Comparison of ENCODE assay signal across 21 mouse cellular contexts in the genomic region with DNA sequence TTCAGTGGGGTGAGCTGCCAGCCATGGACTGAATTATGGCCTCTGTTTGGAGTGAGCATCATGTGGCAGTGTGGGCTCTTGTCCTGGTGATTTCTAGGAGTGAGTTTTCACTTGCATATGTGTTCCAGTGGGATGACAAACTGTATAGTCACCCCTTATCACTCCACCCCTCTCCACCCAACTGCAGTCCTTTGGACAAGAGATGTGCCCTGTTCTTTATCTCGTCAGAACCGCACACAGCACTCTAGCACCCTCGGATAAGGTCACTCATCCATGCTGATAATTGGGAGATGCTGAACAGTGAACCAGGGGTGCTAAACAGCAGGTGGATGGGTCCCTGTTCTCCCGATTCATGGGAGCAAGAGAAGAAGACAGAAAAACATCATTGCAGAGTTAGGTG. TPM values are rescaled to one million over a fixed set of nuclear protein-coding genes. Genes with fewer than 3 reads are reported as not detected.
DNase-seq lines count a peak whose midpoint lies in the region; ATAC-seq and TF ChIP-seq lines count a peak whose summit lies in the region.
"Had no signal": no experiment of that assay in that cellular context is flagged by ENCODE, and none has a peak within 500 bp of the region (broad histone marks: within the 10 kb centered on the region; RNA-seq: fewer than 3 reads in every experiment).

No protein-coding gene starts in this region.

- H3K9ac ChIP-seq in liver, embryonic 11.5 days (ENCODE audit: low read depth, low read length), result no peak overlapping the region
- H3K9ac ChIP-seq in liver, postnatal 0 days (replicated peaks), result 0 out of 2 replicates have a peak overlapping the region, but pooled peaks have one; percentile 6
- H3K9ac ChIP-seq: forebrain, embryonic 12.5 days; hindbrain, embryonic 13.5 days; midbrain, embryonic 12.5 days had no signal

- H3K36me3 ChIP-seq in heart, embryonic 10.5 days, result peaks cover 4% of the 10 kb centered on the region; the same call in 1 of the 2 replicates
- no peaks in the 10 kb centered on the region for H3K36me3 ChIP-seq in liver, embryonic 11.5 days (ENCODE audit: control insufficient read depth, insufficient read depth, low read length)
- no peaks in the 10 kb centered on the region for H3K36me3 ChIP-seq in liver, postnatal 0 days (replicated peaks; ENCODE audit: insufficient read depth, low read length)
- H3K36me3 ChIP-seq: midbrain, embryonic 12.5 days had no signal

- peaks cover 29% of the 10 kb centered on the region for H3K4me1 ChIP-seq in heart, embryonic 10.5 days
- peaks cover 40% of the 10 kb centered on the region for H3K4me1 ChIP-seq in liver, embryonic 11.5 days (replicated peaks; ENCODE audit: control insufficient read depth, insufficient read depth, low read length)
- peaks cover 39% of the 10 kb centered on the region for H3K4me1 ChIP-seq in liver, postnatal 0 days (ENCODE audit: insufficient read depth)

- TF ChIP-seq EP300 in liver, postnatal 0 days (IDR thresholded peaks at IDR 0.05; ENCODE audit: low read depth), result peak; percentile 92

- ATAC-seq in liver, embryonic 11.5 days (replicated peaks; ENCODE audit: low FRiP score), result peak; percentile 91
- ATAC-seq in liver, postnatal 0 days, result peak; percentile 70
- ATAC-seq: lung, postnatal 0 days had no signal

- H3K27me3 ChIP-seq in heart, embryonic 10.5 days (ENCODE audit: insufficient read depth, poor library complexity, severe bottlenecking), result no peaks in the 10 kb centered on the region
- H3K27me3 ChIP-seq in liver, embryonic 11.5 days (replicated peaks; ENCODE audit: control insufficient read depth, insufficient read depth, low read length), result no peaks in the 10 kb centered on the region
- H3K27me3 ChIP-seq in liver, postnatal 0 days (ENCODE audit: insufficient read depth, low read length), result no peaks in the 10 kb centered on the region
- H3K27me3 ChIP-seq: forebrain, embryonic 12.5 days; hindbrain, embryonic 13.5 days; midbrain, embryonic 12.5 days had no signal

- DNase-seq in heart, embryonic 10.5 days (ENCODE audit: low spot score), result no peak
- no peak for DNase-seq in heart, adult 11 months
- DNase-seq in c-Kit-positive CD71-positive TER-119-negative erythroid progenitor cells, embryonic 14.5 days (ENCODE audit: low read depth), result peak; percentile 55
- no peak for DNase-seq in liver, embryonic 11.5 days (ENCODE audit: low spot score)
- DNase-seq in liver, postnatal 0 days, result no peak
- no peak for DNase-seq in cerebellum, adult 18-20 months
- DNase-seq in left cerebral cortex, adult 9 months (ENCODE audit: low spot score in 2 of 2), result no peak
- DNase-seq in B cell, adult 2 months, result no peak
- DNase-seq: adrenal gland, adult 2 months; cerebellum, adult 9-10 months; heart, postnatal 36 days; kidney, adult 18-20 months; kidney, postnatal 4 days; left cerebral cortex, postnatal 4 days; thymus, postnatal 14 days had no signal

- no peak for TF ChIP-seq CTCF in liver, postnatal 0 days (IDR thresholded peaks at IDR 0.05; ENCODE audit: low read depth)

- 0 out of 2 replicates have a peak overlapping the region, but pooled peaks have one; percentile 18 for H3K27ac ChIP-seq in heart, embryonic 10.5 days
- H3K27ac ChIP-seq in liver, embryonic 11.5 days (ENCODE audit: low read depth, low read length), result peak overlapping the region; percentile 76
- peak overlapping the region; percentile 66; the same call in 1 of the 2 replicates for H3K27ac ChIP-seq in liver, postnatal 0 days (ENCODE audit: low read depth)
- H3K27ac ChIP-seq: embryonic facial prominence, embryonic 10.5 days; forebrain, embryonic 12.5 days; hindbrain, embryonic 13.5 days; left cerebral cortex, adult 2 months; midbrain, embryonic 12.5 days had no signal

- WGBS in heart, embryonic 10.5 days, result 38% methylated on average over 4 of the region's 4 CpGs
- 48% methylated on average over 4 of the region's 4 CpGs for WGBS in liver, embryonic 11.5 days
- 59% methylated on average over 4 of the region's 4 CpGs for WGBS in liver, postnatal 0 days (ENCODE audit: insufficient replicate concordance)

- peak overlapping the region; percentile 60 for H3K4me2 ChIP-seq in liver, embryonic 11.5 days
- H3K4me2 ChIP-seq in liver, postnatal 0 days (ENCODE audit: low read depth, low read length), result peak overlapping the region; percentile 63
- H3K4me2 ChIP-seq: forebrain, embryonic 12.5 days; hindbrain, embryonic 13.5 days; midbrain, embryonic 12.5 days had no signal

- no peaks in the 10 kb centered on the region for H3K9me3 ChIP-seq in heart, embryonic 10.5 days
- H3K9me3 ChIP-seq in liver, embryonic 11.5 days (ENCODE audit: control insufficient read depth, low read length), result no peaks in the 10 kb centered on the region
- H3K9me3 ChIP-seq in liver, postnatal 0 days (ENCODE audit: low read length), result no peaks in the 10 kb centered on the region
- H3K9me3 ChIP-seq: embryonic facial prominence, embryonic 10.5 days; forebrain, embryonic 12.5 days; hindbrain, embryonic 13.5 days; midbrain, embryonic 12.5 days had no signal

- no peak overlapping the region for H3K4me3 ChIP-seq in heart, embryonic 10.5 days
- H3K4me3 ChIP-seq in liver, embryonic 11.5 days (ENCODE audit: low read depth, low read length), result no peak overlapping the region
- no peak overlapping the region; the same call in 1 of the 2 replicates for H3K4me3 ChIP-seq in liver, postnatal 0 days (ENCODE audit: low read depth, low read length)
- H3K4me3 ChIP-seq: embryonic facial prominence, embryonic 10.5 days; forebrain, embryonic 12.5 days; hindbrain, embryonic 13.5 days; left cerebral cortex, adult 2 months; midbrain, embryonic 12.5 days had no signal

RNA-seq across cellular contexts. Expression of a gene that starts 3.6 kb away (rescaled TPM):
- 7.7 and 8.8 TPM in 2 replicates for polyA plus RNA-seq in heart, embryonic 10.5 days (2016; fragmentation: Nextera tagmentation; extraction: Ambion mirVana)
- polyA plus RNA-seq in liver, embryonic 11.5 days (2014; fragmentation: Nextera tagmentation; extraction: Ambion mirVana), result 6.5 and 6.8 TPM in 2 replicates
- 1.1 TPM in 2 replicates for polyA plus RNA-seq in liver, postnatal 0 days (2015; fragmentation: Nextera tagmentation; extraction: Ambion mirVana)

RNA-seq across cellular contexts. Expression of a gene that starts 19.6 kb away (rescaled TPM):
- polyA plus RNA-seq in heart, embryonic 10.5 days (2016; fragmentation: Nextera tagmentation; extraction: Ambion mirVana), result 22.4 and 22.8 TPM in 2 replicates
- polyA plus RNA-seq in liver, embryonic 11.5 days (2014; fragmentation: Nextera tagmentation; extraction: Ambion mirVana), result 45.2 and 45.9 TPM in 2 replicates
- 4.3 and 4.4 TPM in 2 replicates for polyA plus RNA-seq in liver, postnatal 0 days (2015; fragmentation: Nextera tagmentation; extraction: Ambion mirVana)

RNA-seq across cellular contexts. Expression of a gene that starts 19.7 kb away (rescaled TPM):
- 4.4 and 6.1 TPM in 2 replicates for polyA plus RNA-seq in heart, embryonic 10.5 days (2016; fragmentation: Nextera tagmentation; extraction: Ambion mirVana)
- polyA plus RNA-seq in liver, embryonic 11.5 days (2014; fragmentation: Nextera tagmentation; extraction: Ambion mirVana), result 6.3 and 8.0 TPM in 2 replicates
- 1.4 and 1.7 TPM in 2 replicates for polyA plus RNA-seq in liver, postnatal 0 days (2015; fragmentation: Nextera tagmentation; extraction: Ambion mirVana)

Comparison
In these comparisons a context has a peak if more than half of its experiments do, and no peak if none do; other contexts are left out.
1. H3K27ac ChIP-seq: peak in every context shown above with its lines; median percentile 76 in liver, embryonic 11.5 days; 66 in liver, postnatal 0 days; 18 in heart, embryonic 10.5 days.